Mouse (Mus musculus) forebrain, embryonic 16.5 days (tissue): ENCODE measurements around the gene Copg2. TPM values are rescaled to one million over a fixed set of nuclear protein-coding genes. Genes with fewer than 3 reads are reported as not detected.
"Not testable (repeated sequence)": the region's sequence is repeated elsewhere in the genome, so short reads cannot be mapped to it uniquely, and the experiment has no call there.

ENCODE experiments used
- ATAC-seq: fragments of 200-750 bp; cut with Nextera tagmentation; 2 replicates; pipeline ENCODE4 v1.8.0; 2017; ENCODE audit warnings: mild to moderate bottlenecking, moderate library complexity
- H3K27ac ChIP-seq: fragments of 300-500 bp; sonication (generic); 2 replicates; pipeline ENCODE4 v1.5.1; 2014; ENCODE audit warnings: low read length, control low read depth
- H3K27me3 ChIP-seq: fragments of 300-500 bp; sonication (generic); replicated peaks from 2 replicates; pipeline ENCODE4 v1.6.1; 2014; ENCODE audit warnings: low read length; ENCODE audit not compliant: control insufficient read depth, insufficient read depth
- H3K36me3 ChIP-seq: fragments of 300-500 bp; sonication (generic); 2 replicates; pipeline ENCODE4 v1.6.1; 2014; ENCODE audit not compliant: control insufficient read depth, insufficient read depth
- H3K4me1 ChIP-seq: fragments of 300-500 bp; sonication (generic); replicated peaks from 2 replicates; pipeline ENCODE4 v1.6.1; 2014; ENCODE audit warnings: low read length; ENCODE audit not compliant: control insufficient read depth, insufficient read depth
- H3K4me2 ChIP-seq: fragments of 300-500 bp; sonication (generic); 2 replicates; pipeline ENCODE4 v1.6.1; 2014; ENCODE audit warnings: mild to moderate bottlenecking, low read length, control low read depth
- H3K4me3 ChIP-seq: fragments of 300-500 bp; sonication (generic); replicated peaks from 2 replicates; pipeline ENCODE4 v1.5.1; 2014; ENCODE audit warnings: mild to moderate bottlenecking, low read length, control low read depth
- H3K9ac ChIP-seq: fragments of 300-500 bp; sonication (generic); replicated peaks from 2 replicates; pipeline ENCODE4 v1.6.1; 2014; ENCODE audit warnings: low read depth, low read length, control low read depth
- H3K9me3 ChIP-seq: fragments of 300-500 bp; sonication (generic); 2 replicates; pipeline ENCODE4 v1.6.1; 2016; ENCODE audit warnings: low read length; ENCODE audit not compliant: control insufficient read depth
- WGBS: fragments of 180-500 bp; shearing (Covaris S2); extraction: QIAGEN DNeasy Blood & Tissue Kit; methylation state at CpG from one replicate; pipeline ENCODE4 v1.1.7; 2014; 5-methylcytosine and 5-hydroxymethylcytosine counted together
- polyA plus RNA-seq: library from polyadenylated mRNA; unstranded; fragments of >200 nt; fragmentation: Nextera tagmentation; extraction: Ambion mirVana; gene quantifications from 2 replicates; pipeline ENCODE4 v1.2.1, GENCODE M21; 2015

Copg2 gene
- polyA plus RNA-seq, 1 experiment from 2014 or later = 31.1 TPM

DNA sequence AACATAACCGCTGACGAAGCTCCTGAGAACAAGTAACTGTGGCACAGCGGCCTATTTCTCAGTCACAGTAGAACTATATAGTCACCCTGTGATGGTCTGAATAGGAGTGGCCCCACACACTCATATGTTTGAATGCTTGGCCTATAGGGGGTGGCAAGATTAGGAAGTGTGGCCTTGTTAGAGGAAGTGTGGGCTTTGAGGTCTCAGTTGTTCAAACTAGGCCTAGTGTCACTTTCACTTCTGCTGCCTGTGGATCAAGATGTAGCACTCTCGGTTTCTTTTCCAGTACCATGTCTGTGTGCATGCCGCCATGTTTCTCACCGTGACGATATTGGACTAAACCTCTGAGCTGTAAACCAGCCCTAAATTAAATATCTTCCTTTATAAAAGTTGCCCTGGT lies 40.6 kb downstream of the Copg2 start:
- WGBS = 97% methylated on average over 7 of the region's 7 CpGs
- Histone ChIP-seq H3K4me2 (no peak overlapping the region), H3K9me3 (no peaks in the 10 kb centered on the region), H3K9ac (no peak overlapping the region), H3K27me3 (no peaks in the 10 kb centered on the region), H3K36me3 (no peaks in the 10 kb centered on the region; the same call in 1 of the 2 replicates), H3K4me3 (no peak overlapping the region), H3K27ac (no peak overlapping the region), H3K4me1 (no peaks in the 10 kb centered on the region)
- ATAC-seq = no peak

DNA sequence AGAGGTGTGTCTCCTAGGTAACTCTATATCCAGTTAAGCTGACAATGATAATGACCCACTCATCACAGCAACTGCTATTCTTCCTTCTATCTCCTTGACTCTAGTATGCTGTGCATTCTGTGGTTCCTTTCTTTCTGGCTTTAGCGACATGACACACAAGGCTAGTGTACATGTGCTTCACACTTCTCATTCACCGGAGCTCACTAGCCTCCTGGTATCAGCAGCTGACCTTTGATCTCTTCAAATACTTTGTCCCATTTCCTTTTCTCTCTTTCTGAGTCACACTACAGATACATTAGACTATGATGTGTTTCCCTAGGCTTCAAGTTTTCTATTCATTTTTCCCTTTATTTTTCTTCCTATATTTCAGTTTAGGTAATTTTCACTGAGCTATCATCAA lies 41.4 kb downstream of the Copg2 start:
- Histone ChIP-seq H3K27ac (no peak overlapping the region), H3K4me1 (no peaks in the 10 kb centered on the region), H3K4me2 (no peak overlapping the region), H3K9me3 (no peaks in the 10 kb centered on the region), H3K4me3 (no peak overlapping the region), H3K27me3 (no peaks in the 10 kb centered on the region), H3K9ac (no peak overlapping the region), H3K36me3 (no peaks in the 10 kb centered on the region; the same call in 1 of the 2 replicates)
- WGBS = 93% methylated on average over 2 of the region's 2 CpGs
- ATAC-seq = no peak

DNA sequence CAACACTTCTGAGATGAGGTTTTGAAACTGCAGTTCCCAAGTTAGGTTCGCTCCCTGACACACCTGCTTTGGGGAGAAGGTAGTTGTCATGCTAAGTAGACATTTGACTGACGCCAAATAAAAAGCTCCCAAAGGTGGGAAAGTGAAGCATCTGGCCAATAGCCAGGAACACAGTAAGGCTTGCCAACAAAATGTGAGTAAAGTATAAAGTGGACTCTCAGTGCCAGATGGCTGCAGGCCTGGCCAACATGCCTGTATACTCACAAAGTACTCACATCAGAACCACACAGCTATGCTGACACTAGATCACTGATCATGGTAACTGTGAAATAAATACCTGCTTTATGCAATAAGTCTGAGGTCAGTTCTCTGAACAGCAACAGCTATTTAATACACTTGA lies 46.8 kb downstream of the Copg2 start:
- 39% methylated on average over 2 of the region's 2 CpGs for WGBS
- Histone ChIP-seq H3K4me2 (no peak overlapping the region), H3K9ac (no peak overlapping the region), H3K4me1 (peaks cover 4% of the 10 kb centered on the region), H3K27ac (no peak overlapping the region), H3K36me3 (no peaks in the 10 kb centered on the region; the same call in 1 of the 2 replicates), H3K27me3 (no peaks in the 10 kb centered on the region), H3K4me3 (no peak overlapping the region), H3K9me3 (no peaks in the 10 kb centered on the region)
- no peak for ATAC-seq

DNA sequence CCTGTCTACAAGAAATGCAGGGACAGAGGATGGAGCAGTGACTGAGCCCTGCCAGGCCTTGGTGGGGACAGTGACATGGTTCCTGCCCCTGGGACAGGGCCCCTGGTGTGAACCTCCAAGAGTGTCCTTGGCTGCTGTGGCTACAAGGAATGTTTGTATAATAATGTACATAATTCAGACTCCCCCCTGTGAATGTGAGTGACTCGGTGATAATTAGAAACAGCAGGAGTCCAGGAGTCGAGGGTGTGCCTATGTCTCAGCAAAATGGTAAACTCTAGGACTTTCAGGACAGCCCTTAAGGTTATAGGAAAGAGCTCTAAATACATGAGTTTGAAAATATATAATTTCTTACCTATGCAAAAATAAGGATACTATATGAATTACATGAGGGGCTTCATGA lies 64.4 kb downstream of the Copg2 start:
- Histone ChIP-seq H3K9me3 (no peaks in the 10 kb centered on the region), H3K36me3 (no peaks in the 10 kb centered on the region), H3K27me3 (no peaks in the 10 kb centered on the region), H3K27ac (no peak overlapping the region), H3K9ac (no peak overlapping the region), H3K4me1 (no peaks in the 10 kb centered on the region), H3K4me2 (no peak overlapping the region), H3K4me3 (no peak overlapping the region)
- no peak for ATAC-seq
- WGBS = 58% methylated on average over 2 of the region's 2 CpGs

DNA sequence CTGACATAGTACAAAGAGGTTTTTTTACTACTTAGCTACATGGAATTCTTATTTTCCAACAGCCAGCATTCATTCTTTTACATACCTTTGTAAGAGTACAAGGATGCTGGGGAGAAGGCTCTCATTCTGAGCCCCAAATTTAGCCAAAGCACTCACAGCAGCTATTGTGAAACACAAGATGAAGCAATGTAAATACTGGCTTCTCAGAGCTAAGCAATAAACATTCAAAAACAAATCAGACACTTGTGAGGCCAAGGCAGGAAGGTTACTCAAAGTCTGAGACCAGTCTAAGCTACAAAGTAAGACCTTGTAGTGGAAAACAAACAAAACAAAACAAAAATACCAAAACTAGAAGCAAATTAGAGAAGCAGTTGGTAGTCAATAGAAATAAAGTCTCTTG lies 83.0 kb downstream of the Copg2 start:
- H3K4me1 ChIP-seq = no peaks in the 10 kb centered on the region
- H3K9me3 ChIP-seq = no peaks in the 10 kb centered on the region
- H3K4me2 ChIP-seq = no peak overlapping the region
- H3K27ac ChIP-seq = no peak overlapping the region
- peaks cover 3% of the 10 kb centered on the region for H3K36me3 ChIP-seq
- no peak overlapping the region for H3K4me3 ChIP-seq
- H3K27me3 ChIP-seq = no peaks in the 10 kb centered on the region
- H3K9ac ChIP-seq = no peak overlapping the region
- ATAC-seq = no peak

DNA sequence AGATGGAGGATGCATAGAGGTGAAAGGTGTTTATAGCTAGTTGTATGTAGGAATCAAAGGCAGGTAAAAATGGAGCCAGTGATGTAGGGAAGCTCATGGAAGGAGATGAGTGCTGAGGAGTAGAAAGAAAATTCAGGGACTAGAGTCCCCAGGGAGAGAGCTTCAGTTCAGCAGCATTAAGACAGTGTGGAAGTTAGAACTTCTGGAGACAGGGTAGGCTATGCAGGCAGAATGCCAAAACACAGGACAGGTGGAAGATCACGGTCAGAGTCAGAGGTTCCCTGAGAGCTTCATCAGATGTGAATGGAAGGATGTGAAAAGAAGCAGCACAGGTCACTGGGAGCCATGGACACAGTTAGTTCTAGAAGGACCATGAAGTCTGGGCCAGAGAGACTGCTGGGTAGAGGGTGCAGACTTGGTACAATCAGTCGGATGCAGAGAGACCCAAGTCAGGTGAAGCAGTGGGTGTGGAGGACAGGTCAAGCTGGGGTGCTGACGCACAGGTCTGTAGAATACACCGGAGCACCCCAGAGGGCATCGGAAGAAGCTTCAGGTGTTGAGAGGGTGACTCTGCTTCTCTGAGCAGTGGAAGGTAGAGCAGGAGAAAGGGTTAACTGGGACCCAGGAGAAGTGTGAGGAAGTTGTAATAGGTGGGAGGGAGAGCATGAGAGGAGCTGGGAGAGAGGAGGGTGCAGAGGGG lies 91.4 kb downstream of the Copg2 start:
- H3K9ac ChIP-seq = no peak overlapping the region
- no peak overlapping the region for H3K27ac ChIP-seq
- H3K4me1 ChIP-seq = no peaks in the 10 kb centered on the region
- 95% methylated on average over 5 of the region's 5 CpGs for WGBS
- ATAC-seq = peak; percentile 24
- H3K27me3 ChIP-seq = no peaks in the 10 kb centered on the region
- H3K4me3 ChIP-seq = no peak overlapping the region
- H3K9me3 ChIP-seq = no peaks in the 10 kb centered on the region
- no peak overlapping the region for H3K4me2 ChIP-seq
- H3K36me3 ChIP-seq = peaks cover 14% of the 10 kb centered on the region

DNA sequence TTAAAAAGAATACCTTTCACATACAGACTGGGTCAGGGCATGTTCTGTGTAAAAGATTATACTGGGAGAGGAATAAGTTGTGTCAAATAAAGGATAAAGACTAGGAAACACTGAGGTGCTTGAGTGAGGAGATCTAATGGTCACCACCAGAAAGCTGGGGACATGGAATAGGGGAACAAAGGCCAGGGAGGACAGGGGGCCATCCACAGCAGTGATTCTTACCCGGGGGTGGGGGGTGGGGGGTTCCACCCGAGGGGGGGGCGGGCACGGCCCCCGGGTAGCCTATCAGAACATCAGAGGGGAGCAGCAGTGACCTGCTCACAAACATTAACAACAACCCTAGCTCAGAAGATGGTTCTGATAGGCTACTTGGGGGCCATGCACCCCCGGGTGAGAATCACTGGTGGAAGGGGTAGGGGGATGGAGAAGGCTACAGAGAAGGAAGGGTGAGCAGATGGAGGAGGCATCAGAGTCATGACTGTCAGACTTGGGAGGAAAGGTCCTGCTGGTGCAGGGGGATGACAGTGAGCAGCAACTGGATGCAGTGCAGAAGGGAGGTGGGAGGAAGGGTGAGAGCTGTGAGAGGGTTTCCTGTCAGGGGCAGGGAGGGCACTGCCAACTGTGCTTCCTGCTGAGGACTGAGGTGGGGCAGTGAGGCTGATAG lies 92.1 kb downstream of the Copg2 start:
- not testable (repeated sequence) for H3K27me3 ChIP-seq, H3K9me3 ChIP-seq, H3K9ac ChIP-seq, H3K4me1 ChIP-seq, H3K27ac ChIP-seq, H3K4me3 ChIP-seq, H3K4me2 ChIP-seq
- H3K36me3 ChIP-seq = peaks cover 14% of the 10 kb centered on the region
- peak; percentile 83 for ATAC-seq
- 71% methylated on average over 6 of the region's 6 CpGs for WGBS

DNA sequence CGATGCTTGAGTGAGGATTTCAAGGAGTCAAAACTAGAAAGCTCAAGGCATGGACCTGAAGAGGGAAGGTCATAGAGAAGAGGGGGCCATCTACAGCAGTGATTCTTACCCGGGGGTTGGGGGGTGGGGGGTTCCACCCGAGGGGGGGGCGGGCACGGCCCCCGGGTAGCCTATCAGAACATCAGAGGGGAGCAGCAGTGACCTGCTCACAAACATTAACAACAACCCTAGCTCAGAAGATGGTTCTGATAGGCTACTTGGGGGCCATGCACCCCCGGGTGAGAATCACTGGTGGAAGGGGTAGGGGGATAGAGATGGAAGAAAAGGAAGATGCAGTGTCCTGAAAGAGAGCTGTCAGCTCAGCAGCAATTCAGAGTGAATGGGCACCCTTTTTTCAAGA lies 93.7 kb downstream of the Copg2 start:
- whole genome bisulfite sequencing = 93% methylated on average over 7 of the region's 7 CpGs
- H3K27me3 ChIP-seq = not testable (repeated sequence)

DNA sequence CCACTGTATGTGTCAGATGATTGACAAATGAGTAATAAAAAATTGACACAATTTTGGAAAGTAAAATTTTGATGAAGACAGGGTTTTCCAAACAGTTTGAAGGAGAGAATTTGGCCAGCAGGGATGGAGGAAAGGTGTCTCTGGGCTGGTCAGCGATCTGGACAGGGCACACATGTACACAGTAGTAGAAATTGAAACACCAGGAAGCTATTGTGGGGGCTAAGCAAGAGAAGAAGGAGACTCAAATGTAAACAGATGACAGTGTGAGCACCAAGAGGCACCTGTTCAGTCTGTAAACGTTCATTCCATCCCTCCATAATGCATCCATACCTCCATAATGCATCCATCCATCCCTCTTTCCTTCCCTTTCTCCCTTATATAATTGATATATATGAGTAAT lies 145.4 kb downstream of the Copg2 start:
- WGBS = 88% methylated on average over 2 of the region's 2 CpGs
- no peak for ATAC-seq
- peaks cover 6% of the 10 kb centered on the region for H3K4me1 ChIP-seq
- H3K27ac ChIP-seq = no peak overlapping the region
- no peaks in the 10 kb centered on the region for H3K9me3 ChIP-seq
- H3K36me3 ChIP-seq = peaks cover 15% of the 10 kb centered on the region
- H3K27me3 ChIP-seq = no peaks in the 10 kb centered on the region
- no peak overlapping the region for H3K4me3 ChIP-seq
- H3K4me2 ChIP-seq = no peak overlapping the region
- H3K9ac ChIP-seq = no peak overlapping the region

More for the DNA sequence above, 93.7 kb downstream of the Copg2 start:
- not testable (repeated sequence) for H3K4me3 ChIP-seq, H3K27ac ChIP-seq, H3K4me1 ChIP-seq, H3K9ac ChIP-seq, H3K9me3 ChIP-seq, H3K4me2 ChIP-seq
- peaks cover 12% of the 10 kb centered on the region for H3K36me3 ChIP-seq
- peak; percentile 50; the same call in 1 of the 2 replicates for ATAC-seq
